Mouse (Mus musculus) heart, postnatal 36 days (tissue): ENCODE data around the gene Prodh2. TPM values are rescaled to one million over a fixed set of nuclear protein-coding genes. Genes with fewer than 3 reads are reported as not detected.
"Not testable (repeated sequence)": the region's sequence is repeated elsewhere in the genome, so short reads cannot be mapped to it uniquely, and the experiment has no call there.

ENCODE experiments used
- DNase-seq, 2 experiments: peaks; one replicate each; pipeline ENCODE4 v3.0.0; 2021 to 2022
- intact Hi-C: fragments of 180-260 bp; cut with DNase I; formaldehyde crosslinking; loops from one replicate; pipeline ENCODE4 v1.15.1; 2025
- total RNA-seq, 2 experiments: library from RNA; stranded (reverse); gene quantifications; 2 replicates each; pipeline ENCODE4 v1.2.3; 2021

The Prodh2 gene
- total RNA-seq, 2 experiments from 2014 or later, result not detected

- no peak for DNase-seq
- intact Hi-C loops, result no loop called here
These were observed 15.7 kb upstream of the Prodh2 start for GRCm38 (mm10) chr7:30477415-30478381.

- peak in 1 of 2 experiments; percentile 14 for DNase-seq
- intact Hi-C loops, result no loop called here
These were observed 9.2 kb upstream of the Prodh2 start for GRCm38 (mm10) chr7:30484250-30484649.

- intact Hi-C loops, result no loop called here
- peak in 1 of 2 experiments; percentile 19 for DNase-seq
These were observed 3.0 kb upstream of the Prodh2 start for GRCm38 (mm10) chr7:30490251-30490956.

GRCm38 (mm10) chr7:30490957-30491307 lies 2.5 kb upstream of the Prodh2 start:
- intact Hi-C loops, result no loop called here

GRCm38 (mm10) chr7:30492765-30493164 lies 657 bp upstream of the Prodh2 start:
- intact Hi-C loops, result loop anchor here (2.0 kb wide), 3 partner anchors 52 to 120 kb away; no protein-coding TSS in a partner anchor
- peak; percentile 70 to 86 for DNase-seq

More at GRCm38 (mm10) chr7:30490957-30491307, 2.5 kb upstream of the Prodh2 start:
- DNase-seq, result no peak

DNA sequence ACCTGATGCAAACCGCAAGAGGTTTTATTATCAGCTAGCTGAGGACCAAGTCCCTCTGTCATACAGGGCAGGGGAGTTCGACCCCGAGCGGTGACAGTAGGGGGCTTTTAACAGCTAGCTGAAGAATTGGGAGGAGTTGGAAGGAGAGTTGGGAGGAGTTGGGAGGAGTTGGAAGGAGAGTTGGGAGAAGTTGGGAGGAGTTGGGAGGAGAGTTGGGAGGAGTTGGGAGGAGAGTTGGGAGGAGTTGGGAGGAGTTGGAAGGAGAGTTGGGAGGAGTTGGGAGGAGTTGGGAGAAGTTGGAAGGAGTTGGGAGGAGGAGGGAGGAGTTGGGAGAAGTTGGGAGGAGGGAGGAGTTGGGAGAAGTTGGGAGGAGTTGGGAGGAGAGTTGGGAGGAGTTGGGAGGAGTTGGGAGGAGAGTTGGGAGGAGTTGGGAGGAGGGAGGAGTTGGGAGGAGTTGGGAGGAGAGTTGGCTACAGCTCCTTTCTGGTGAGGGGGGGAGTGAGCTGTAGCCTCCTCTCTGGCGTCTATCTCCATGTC lies 2.2 kb downstream of the Prodh2 start:
- intact Hi-C loops, DNase-seq: not testable (repeated sequence)

DNA sequence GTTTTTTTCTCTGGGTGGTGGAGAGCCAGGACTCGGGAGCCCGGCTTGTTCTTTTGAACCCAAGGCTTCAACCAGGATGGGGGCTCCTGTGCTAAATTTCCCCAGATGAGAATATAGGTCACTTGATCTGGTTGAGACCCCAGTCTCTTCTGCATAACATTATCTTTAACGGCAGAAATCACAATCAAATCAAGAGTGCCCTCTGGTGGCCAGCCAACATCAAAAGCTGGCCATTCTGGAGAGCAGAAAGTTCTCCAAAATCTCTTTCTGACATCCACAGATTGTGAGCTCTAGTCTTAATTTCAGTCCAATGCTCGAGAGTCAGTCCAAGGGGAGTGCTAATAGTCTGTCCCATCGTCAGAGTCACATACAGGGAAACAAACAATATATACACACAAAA lies 7.7 kb downstream of the Prodh2 start:
- DNase-seq, intact Hi-C loops: not testable (repeated sequence)

DNA sequence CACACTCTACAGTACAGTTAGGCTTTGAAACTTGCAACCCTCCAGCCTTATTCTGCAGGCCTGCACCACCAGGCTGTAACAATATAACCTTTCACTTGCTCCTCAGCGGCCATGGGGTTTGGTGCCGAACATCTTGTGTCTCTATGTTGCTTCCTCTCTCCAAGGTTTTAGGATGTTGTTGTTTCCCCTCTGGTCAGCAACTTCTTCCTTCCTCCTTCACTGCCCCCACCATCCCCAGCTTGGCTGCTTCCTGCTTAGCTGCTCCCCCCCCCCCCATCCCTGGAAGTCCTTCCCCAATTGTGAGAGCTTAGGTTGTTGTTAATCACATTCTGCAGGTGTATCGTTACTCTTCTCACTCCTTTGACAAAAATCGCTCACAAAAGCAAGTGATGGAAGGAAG lies 14.6 kb downstream of the Prodh2 start:
- no peak for DNase-seq
- intact Hi-C loops, result no loop called here

DNA sequence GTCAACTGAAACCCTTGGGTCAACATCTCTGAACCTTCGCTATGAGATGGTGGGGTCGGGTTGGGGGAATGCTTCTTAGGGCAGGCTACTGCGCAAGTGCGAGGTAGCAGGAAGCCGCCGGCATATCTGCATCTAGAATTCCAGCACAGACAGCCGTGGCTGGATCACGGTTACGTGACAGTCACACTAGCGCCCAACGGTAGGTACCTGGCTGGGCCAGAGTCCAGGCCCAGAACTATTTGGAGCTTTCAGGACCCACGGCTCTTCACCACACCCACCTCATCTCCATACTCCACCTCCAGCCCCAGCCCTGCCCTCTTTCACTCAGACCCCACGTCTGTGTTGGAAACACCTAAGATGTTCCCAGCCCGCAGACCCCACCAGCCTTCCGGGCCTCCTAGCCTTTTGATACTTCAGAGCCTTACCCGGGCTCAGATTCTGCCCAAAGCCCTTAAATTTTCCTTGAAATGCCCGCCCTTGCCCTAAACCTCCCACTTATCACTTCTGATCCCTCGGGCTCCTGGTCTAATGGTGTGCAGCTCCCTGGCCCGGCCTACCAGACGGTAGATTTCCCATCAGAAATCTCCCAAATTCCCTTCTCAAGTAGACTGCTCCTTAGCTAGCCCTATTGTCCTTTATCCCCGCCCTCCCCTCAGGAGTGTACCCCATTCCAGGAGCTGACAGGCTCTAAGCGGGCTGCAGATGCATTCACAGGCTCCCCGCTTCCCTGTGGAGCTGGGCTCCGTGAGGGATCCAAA lies 21.8 kb downstream of the Prodh2 start:
- DNase-seq, result no peak
- intact Hi-C loops, result no loop called here

- DNase-seq, result no peak
- intact Hi-C loops, result no loop called here
These were observed 24.9 kb downstream of the Prodh2 start for GRCm38 (mm10) chr7:30518325-30518724.

- intact Hi-C loops, result no loop called here
- no peak for DNase-seq
These were observed 27.0 kb downstream of the Prodh2 start for GRCm38 (mm10) chr7:30520396-30520795.

DNA sequence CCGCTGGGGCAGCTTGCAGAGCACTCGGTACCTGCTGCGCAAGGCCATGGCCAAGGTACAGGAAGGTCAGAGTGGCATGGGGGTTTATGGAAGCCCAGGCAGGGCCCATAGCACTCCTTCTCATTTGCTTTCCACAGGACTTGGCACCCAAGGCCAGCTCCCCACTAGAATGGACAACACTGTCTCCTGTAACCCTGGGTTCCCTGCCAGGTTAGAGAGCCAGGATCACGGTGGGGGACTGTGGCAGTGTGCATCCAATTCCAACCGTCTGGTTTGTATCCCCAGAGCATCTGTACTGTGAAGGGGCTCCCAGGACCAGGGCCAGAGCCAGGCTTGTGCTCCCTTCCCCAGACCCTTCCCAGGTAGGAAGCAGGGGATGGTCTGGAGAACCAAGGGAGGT lies 27.4 kb downstream of the Prodh2 start:
- no peak for DNase-seq
- intact Hi-C loops, result no loop called here

- intact Hi-C loops, result no loop called here
These were observed 29.4 kb downstream of the Prodh2 start for GRCm38 (mm10) chr7:30522871-30523270.

DNA sequence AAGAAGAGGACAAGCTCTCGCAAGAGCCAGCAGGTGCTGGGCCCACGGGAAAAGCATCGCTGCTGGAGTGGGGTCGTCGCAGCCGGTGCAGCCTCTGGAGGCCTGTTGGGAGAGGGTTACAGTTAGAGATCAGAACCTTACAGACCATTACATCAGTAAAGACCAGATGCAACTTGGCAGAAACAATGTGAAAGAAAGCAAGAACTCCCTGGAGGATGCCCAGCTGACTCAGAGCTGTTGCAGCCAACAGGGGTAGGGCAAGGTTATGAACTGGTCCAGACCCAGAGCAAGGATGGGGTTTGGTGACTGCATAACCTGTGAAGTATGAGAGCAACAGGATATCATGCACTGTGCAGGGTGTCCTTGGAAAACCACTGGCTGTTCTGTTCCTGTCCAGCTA lies 31.1 kb downstream of the Prodh2 start:
- no peak for DNase-seq
- intact Hi-C loops, result no loop called here

More at GRCm38 (mm10) chr7:30522871-30523270, 29.4 kb downstream of the Prodh2 start:
- DNase-seq, result no peak

- no peak for DNase-seq
- intact Hi-C loops, result no loop called here
These were observed 32.5 kb downstream of the Prodh2 start for GRCm38 (mm10) chr7:30525954-30526353.

DNA sequence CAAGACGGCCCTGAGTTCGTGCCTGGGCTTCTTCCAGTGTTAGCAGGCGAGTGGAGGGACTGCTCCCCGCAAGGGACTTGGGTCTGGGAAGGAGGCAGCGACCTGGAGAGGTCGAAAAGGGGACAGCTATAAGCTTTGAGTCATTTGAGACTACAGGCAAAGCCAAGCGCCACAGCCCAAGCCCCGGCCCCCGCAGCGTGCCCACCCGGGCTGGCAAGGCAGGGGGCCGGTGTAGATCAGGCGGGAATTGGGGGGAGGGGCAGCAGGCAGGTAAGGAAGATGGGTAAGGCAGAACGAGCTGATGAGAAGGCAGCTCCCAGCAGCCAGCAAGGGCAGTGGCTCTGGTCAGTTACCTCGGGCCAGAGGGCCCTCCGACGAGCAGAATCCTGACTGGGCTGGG lies 33.0 kb downstream of the Prodh2 start:
- intact Hi-C loops, result no loop called here
- no peak for DNase-seq

GRCm38 (mm10) chr7:30526981-30527380 lies 33.6 kb downstream of the Prodh2 start:
- DNase-seq, result no peak
- intact Hi-C loops, result no loop called here

DNA sequence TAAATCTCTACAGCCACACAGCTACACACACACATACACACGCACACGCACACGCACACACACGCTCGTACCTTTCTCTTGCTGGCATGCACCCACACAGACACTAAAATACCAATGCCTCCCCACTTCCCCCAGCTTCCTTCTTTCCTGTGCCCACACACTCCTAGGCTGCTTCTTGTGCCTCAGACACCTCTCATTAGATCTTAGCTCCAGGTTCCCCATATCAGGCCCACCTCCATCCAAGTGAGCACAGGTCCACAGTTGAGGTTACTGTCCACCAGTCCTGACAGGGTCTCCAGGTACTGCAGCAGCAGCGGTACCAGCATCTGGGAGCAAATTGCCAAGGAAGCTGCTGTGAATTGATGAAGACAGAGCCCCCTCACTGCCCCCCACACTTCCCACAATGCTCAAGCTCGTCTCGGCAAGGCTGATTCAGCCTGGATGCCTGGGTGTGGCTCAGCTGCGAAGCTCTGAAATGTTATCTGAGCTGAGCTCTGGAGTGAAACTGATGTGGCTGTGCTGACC lies 37.9 kb downstream of the Prodh2 start:
- DNase-seq, result no peak
- intact Hi-C loops, result no loop called here

GRCm38 (mm10) chr7:30532931-30533330 lies 39.5 kb downstream of the Prodh2 start:
- no peak for DNase-seq
- intact Hi-C loops, result no loop called here

DNA sequence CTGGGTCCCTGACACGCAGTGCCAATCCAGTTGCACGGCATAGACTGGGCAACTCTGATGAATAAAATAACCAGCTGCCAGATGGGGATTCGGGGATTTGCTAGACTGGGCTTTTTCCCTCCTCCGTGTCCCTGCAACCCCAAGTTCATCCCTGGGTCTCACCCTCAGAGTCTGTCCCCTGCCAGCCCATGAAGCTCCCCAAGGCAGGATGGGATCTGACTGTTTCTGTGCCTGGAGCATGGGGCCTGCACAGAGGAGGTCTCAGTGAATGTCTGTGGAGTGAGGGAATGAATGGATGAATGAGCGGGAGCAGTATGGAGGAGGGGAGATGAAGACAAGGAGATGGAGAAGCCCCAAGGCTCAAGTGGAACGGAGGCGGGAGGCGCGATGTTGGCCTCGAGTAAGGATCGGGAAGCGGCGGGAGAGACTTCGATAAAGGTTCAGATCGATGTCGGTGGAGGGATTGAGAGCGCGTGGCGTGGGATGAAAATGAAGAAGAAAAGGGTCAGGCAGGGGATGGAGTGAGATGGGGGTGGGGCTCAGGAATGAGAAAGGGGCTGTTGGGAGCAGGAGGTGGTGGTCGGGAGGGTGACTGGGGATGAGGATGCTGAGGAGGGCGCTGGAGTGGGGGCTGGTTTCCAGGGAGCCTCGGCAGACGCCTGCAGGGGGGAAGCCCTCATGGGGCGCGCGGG lies 40.7 kb downstream of the Prodh2 start:
- intact Hi-C loops, result no loop called here

More for the DNA sequence above, 40.7 kb downstream of the Prodh2 start:
- no peak for DNase-seq
